Mouse (Mus musculus) neural tube, embryonic 12.5 days (tissue): ENCODE measurements at regions not wholly inside any gene's neighbourhood (a gene's known extent, or its start where the extent isn't known, plus 50 kb on each side); places are given as distances from the start of the nearest gene placed in this dataset.

Source experiments
- ATAC-seq: fragments of 200-750 bp; cut with Nextera tagmentation; 2 replicates; pipeline ENCODE4 v1.8.0; 2017; ENCODE audit warnings: low read depth, mild to moderate bottlenecking, moderate TSS enrichment, moderate library complexity; ENCODE audit not compliant: low FRiP score
- H3K27ac ChIP-seq: fragments of 300-500 bp; sonication (generic); 2 replicates; pipeline ENCODE4 v1.5.1; 2016
- H3K27me3 ChIP-seq: fragments of 300-500 bp; sonication (generic); replicated peaks from 2 replicates; pipeline ENCODE4 v1.6.1; 2016; ENCODE audit warnings: mild to moderate bottlenecking
- H3K36me3 ChIP-seq: fragments of 300-500 bp; sonication (generic); 2 replicates; pipeline ENCODE4 v1.6.1; 2016; ENCODE audit warnings: mild to moderate bottlenecking
- H3K4me1 ChIP-seq: fragments of 300-500 bp; sonication (generic); 2 replicates; pipeline ENCODE4 v1.6.1; 2016
- H3K4me2 ChIP-seq: fragments of 300-500 bp; sonication (generic); replicated peaks from 2 replicates; pipeline ENCODE4 v1.6.1; 2016; ENCODE audit warnings: mild to moderate bottlenecking
- H3K4me3 ChIP-seq: fragments of 300-500 bp; sonication (generic); 2 replicates; pipeline ENCODE4 v1.5.1; 2016
- H3K9ac ChIP-seq: fragments of 300-500 bp; sonication (generic); 2 replicates; pipeline ENCODE4 v1.6.1; 2016; ENCODE audit warnings: mild to moderate bottlenecking
- H3K9me3 ChIP-seq: fragments of 300-500 bp; sonication (generic); 2 replicates; pipeline ENCODE4 v1.6.1; 2016; ENCODE audit warnings: mild to moderate bottlenecking
- WGBS: fragments of 180-500 bp; shearing (Covaris S2); methylation state at CpG from one replicate; pipeline ENCODE4 v1.1.7; 2016; 5-methylcytosine and 5-hydroxymethylcytosine counted together

- H3K27ac ChIP-seq: no peak overlapping the region
- no peaks in the 10 kb centered on the region for H3K36me3 ChIP-seq
- no peak overlapping the region for H3K4me3 ChIP-seq
- no peaks in the 10 kb centered on the region for H3K27me3 ChIP-seq
- H3K4me1 ChIP-seq: no peaks in the 10 kb centered on the region
- H3K9ac ChIP-seq: no peak overlapping the region
- no peak for ATAC-seq
- 80% methylated on average over 4 of the region's 4 CpGs for WGBS
- no peak overlapping the region for H3K4me2 ChIP-seq
- no peaks in the 10 kb centered on the region for H3K9me3 ChIP-seq
These were observed 82.2 kb upstream of the Arhgap24 start for GRCm38 (mm10) chr5:102399006-102399405.

DNA sequence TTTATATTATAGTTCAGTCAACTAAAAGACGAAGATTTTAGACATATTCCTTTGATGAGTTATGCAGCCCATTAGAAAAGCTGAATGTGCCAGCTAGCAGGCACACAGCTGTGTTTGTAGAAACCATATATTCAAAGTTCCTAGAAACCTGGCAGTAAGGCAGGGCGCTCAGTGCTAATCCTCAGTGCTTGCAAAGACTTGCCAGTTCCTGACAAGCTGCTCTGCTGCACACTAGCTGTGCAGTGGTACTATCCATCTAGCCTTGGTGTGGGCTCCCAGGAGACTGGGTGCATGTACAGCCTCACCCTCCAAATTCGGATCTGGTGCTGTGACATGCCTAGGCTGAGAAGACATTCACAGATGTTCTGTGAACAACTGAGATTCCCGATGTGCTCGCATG is 63.5 kb upstream of the Arhgap24 start:
- WGBS: 81% methylated on average over 5 of the region's 5 CpGs
- H3K4me2 ChIP-seq: no peak overlapping the region

GRCm38 (mm10) chr5:102419089-102419488 is 62.1 kb upstream of the Arhgap24 start:
- no peak for ATAC-seq
- WGBS: 41% methylated on average over 1 of the region's 1 CpGs
- no peaks in the 10 kb centered on the region for H3K27me3 ChIP-seq

More for the DNA sequence above, 63.5 kb upstream of the Arhgap24 start:
- Histone ChIP-seq H3K27ac (no peak overlapping the region), H3K9me3 (no peaks in the 10 kb centered on the region), H3K9ac (no peak overlapping the region), H3K4me1 (no peaks in the 10 kb centered on the region), H3K27me3 (no peaks in the 10 kb centered on the region), H3K36me3 (no peaks in the 10 kb centered on the region), H3K4me3 (no peak overlapping the region)
- ATAC-seq: no peak

DNA sequence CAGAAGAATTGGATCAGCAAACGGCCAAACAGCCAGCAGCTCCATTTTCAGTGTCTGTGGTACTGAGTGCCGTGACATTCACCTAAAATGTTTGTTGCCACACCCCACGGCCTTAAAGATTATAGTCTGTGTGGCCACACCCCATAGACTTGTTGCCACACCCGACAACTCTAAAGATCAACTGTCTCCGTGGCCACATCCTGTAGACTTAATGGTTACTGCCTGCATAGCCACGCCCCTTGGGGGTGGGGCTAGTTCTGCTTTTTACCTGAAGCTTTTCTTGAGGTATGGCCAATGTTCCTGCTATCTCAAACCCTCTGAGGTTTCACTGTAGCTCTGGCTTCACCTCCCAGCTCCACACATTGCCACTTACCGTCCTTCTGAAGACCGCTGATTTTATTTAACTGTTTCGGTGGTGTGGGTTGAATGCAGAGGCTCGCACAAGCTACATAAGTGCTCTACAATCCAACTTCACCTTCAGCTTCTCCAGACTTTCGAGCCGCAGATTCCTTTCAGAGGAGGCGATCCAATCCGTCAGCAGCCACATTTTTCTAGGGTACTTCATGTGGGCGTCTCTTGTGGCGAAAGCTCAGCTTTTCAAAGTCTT is 56.5 kb upstream of the Arhgap24 start:
- no peaks in the 10 kb centered on the region for H3K9me3 ChIP-seq
- no peak for ATAC-seq
- 89% methylated on average over 16 of the region's 16 CpGs for WGBS
- H3K27me3 ChIP-seq: no peaks in the 10 kb centered on the region
- no peaks in the 10 kb centered on the region for H3K36me3 ChIP-seq
- no peaks in the 10 kb centered on the region for H3K4me1 ChIP-seq
- H3K4me2 ChIP-seq: no peak overlapping the region
- H3K4me3 ChIP-seq: no peak overlapping the region
- no peak overlapping the region for H3K9ac ChIP-seq
- no peak overlapping the region for H3K27ac ChIP-seq

More at GRCm38 (mm10) chr5:102419089-102419488, 62.1 kb upstream of the Arhgap24 start:
- Histone ChIP-seq H3K36me3 (no peaks in the 10 kb centered on the region), H3K27ac (no peak overlapping the region), H3K4me1 (no peaks in the 10 kb centered on the region), H3K4me3 (no peak overlapping the region), H3K4me2 (no peak overlapping the region), H3K9me3 (no peaks in the 10 kb centered on the region), H3K9ac (no peak overlapping the region)

DNA sequence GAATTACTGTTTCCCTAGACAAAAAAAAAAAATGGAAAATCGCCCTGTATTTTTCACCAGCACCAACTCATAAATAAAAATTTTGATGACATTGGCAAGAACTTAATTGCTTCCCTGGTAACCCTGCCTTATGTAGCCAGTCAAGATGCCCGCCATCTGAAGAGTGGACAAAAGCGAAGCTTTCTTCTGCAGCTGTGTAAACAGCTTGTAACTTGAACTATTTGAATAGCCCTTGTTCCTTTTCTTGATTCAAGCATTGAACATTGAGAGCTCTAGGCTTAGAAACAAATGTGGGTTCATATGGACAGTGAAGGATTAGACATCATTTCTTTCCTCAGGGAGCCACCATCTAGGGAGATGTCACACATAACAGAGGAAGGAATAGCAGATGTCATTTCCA is 52.9 kb upstream of the Arhgap24 start:
- Histone ChIP-seq H3K4me3 (no peak overlapping the region), H3K9ac (no peak overlapping the region), H3K36me3 (no peaks in the 10 kb centered on the region), H3K4me2 (no peak overlapping the region), H3K27ac (no peak overlapping the region), H3K27me3 (no peaks in the 10 kb centered on the region), H3K9me3 (no peaks in the 10 kb centered on the region), H3K4me1 (no peaks in the 10 kb centered on the region)
- WGBS: 78% methylated on average over 3 of the region's 3 CpGs
- no peak for ATAC-seq
